ENCODE assay signal across 8 mouse cellular contexts in genomic region chr1:127625577-127626362, GRCm38 (mm10). TPM values are rescaled to one million over a fixed set of nuclear protein-coding genes. Genes with fewer than 3 reads are reported as not detected.
DNase-seq lines count a peak whose midpoint lies in the region; ATAC-seq lines count a peak whose summit lies in the region.

No protein-coding gene starts in this region.

- no peak for DNase-seq in heart, adult 18-20 months
- peak; percentile 67 for DNase-seq in ZHBTc4 (ENCODE audit: low read depth, low spot score)
- peak; percentile 40 for DNase-seq in kidney, postnatal 14 days
- DNase-seq in naive thymus-derived CD4-positive, alpha-beta T cell, adult 2 months (ENCODE audit: low read depth) = peak; percentile 28
- no peak for DNase-seq in layer of hippocampus, adult 9-10 months (ENCODE audit: low spot score)
- DNase-seq in gastrocnemius, postnatal 14 days = no peak

- peak; percentile 59; the same call in 1 of the 2 replicates for ATAC-seq in heart, embryonic 12.5 days (ENCODE audit: insufficient number of reproducible peaks, low FRiP score)
- no peak for ATAC-seq in forebrain, embryonic 16.5 days

- H3K9ac ChIP-seq in heart, embryonic 12.5 days = no peak overlapping the region
- H3K9ac ChIP-seq in forebrain, embryonic 16.5 days (replicated peaks; ENCODE audit: low read depth, low read length) = no peak overlapping the region

- no peaks in the 10 kb centered on the region for H3K9me3 ChIP-seq in heart, embryonic 12.5 days (replicated peaks)
- no peaks in the 10 kb centered on the region for H3K9me3 ChIP-seq in forebrain, embryonic 16.5 days (ENCODE audit: control insufficient read depth, low read length)

- H3K4me2 ChIP-seq in heart, embryonic 12.5 days = no peak overlapping the region
- H3K4me2 ChIP-seq in forebrain, embryonic 16.5 days (ENCODE audit: low read length) = no peak overlapping the region

- H3K27me3 ChIP-seq in heart, embryonic 12.5 days (replicated peaks) = no peaks in the 10 kb centered on the region
- no peaks in the 10 kb centered on the region for H3K27me3 ChIP-seq in forebrain, embryonic 16.5 days (replicated peaks; ENCODE audit: control insufficient read depth, insufficient read depth, low read length)

- no peak overlapping the region for H3K27ac ChIP-seq in heart, embryonic 12.5 days (ENCODE audit: poor library complexity, severe bottlenecking)
- no peak overlapping the region for H3K27ac ChIP-seq in forebrain, embryonic 16.5 days (ENCODE audit: low read length)

- WGBS in heart, embryonic 12.5 days = 49% methylated on average over 5 of the region's 5 CpGs
- WGBS in forebrain, embryonic 16.5 days = 69% methylated on average over 5 of the region's 5 CpGs

- H3K36me3 ChIP-seq in heart, embryonic 12.5 days = no peaks in the 10 kb centered on the region
- H3K36me3 ChIP-seq in forebrain, embryonic 16.5 days (ENCODE audit: control insufficient read depth, insufficient read depth) = no peaks in the 10 kb centered on the region

- no peak overlapping the region for H3K4me3 ChIP-seq in heart, embryonic 12.5 days
- H3K4me3 ChIP-seq in forebrain, embryonic 16.5 days (replicated peaks; ENCODE audit: low read length) = no peak overlapping the region

- intact Hi-C loops in gastrocnemius, postnatal 14 days (cut with DNase I; ENCODE audit: low total_unique reads) = no loop called here

- H3K4me1 ChIP-seq in heart, embryonic 12.5 days (replicated peaks) = peaks cover 10% of the 10 kb centered on the region; the same call in 1 of the 2 replicates
- H3K4me1 ChIP-seq in forebrain, embryonic 16.5 days (replicated peaks; ENCODE audit: control insufficient read depth, insufficient read depth, low read length) = no peaks in the 10 kb centered on the region

RNA-seq across cellular contexts. Expression of gene Tmem163, which starts 53.6 kb away (rescaled TPM):
- polyA plus RNA-seq in heart, embryonic 12.5 days (2016; fragmentation: Nextera tagmentation; extraction: Ambion mirVana) = 29.3 and 35.0 TPM in 2 replicates
- total RNA-seq in heart, adult 18-20 months (2021) = 1 to 10 TPM; 6.3 to 7.8 TPM
- total RNA-seq in gastrocnemius, postnatal 14 days (2021) = not detected
- 14.4 and 23.1 TPM in 2 replicates for polyA plus RNA-seq in forebrain, embryonic 16.5 days (2015; fragmentation: Nextera tagmentation; extraction: Ambion mirVana)

Comparison
In these comparisons a context has a peak if more than half of its experiments do, and no peak if none do; other contexts are left out.
1. DNase-seq: peak in ZHBTc4 (single experiment), kidney, postnatal 14 days (single experiment) and naive thymus-derived CD4-positive, alpha-beta T cell, adult 2 months (single experiment); none in heart, adult 18-20 months (0 of 2), layer of hippocampus, adult 9-10 months (single experiment) and gastrocnemius, postnatal 14 days (single experiment).
2. RNA of gene Tmem163, which starts 53.6 kb away (total RNA-seq): 6.3 to 7.8 TPM in heart, adult 18-20 months; not detected in gastrocnemius, postnatal 14 days; every median in the first group is over 4 times any median in the second.